Mouse (Mus musculus): Measurements from ENCODE around the gene Bcap31. TPM values are rescaled to one million over a fixed set of nuclear protein-coding genes. Genes with fewer than 3 reads are reported as not detected.

Gene Bcap31
- polyA plus RNA-seq, 1 experiment from 2014 or later = 117 TPM

GRCm38 (mm10) chrX:73673968-73674661, 41.9 kb downstream of the Bcap31 start:
- Histone ChIP-seq H3K4me1 (peaks cover 17% of the 10 kb centered on the region), H3K9me3 (no peaks in the 10 kb centered on the region), H3K9ac (peak overlapping the region; percentile 79), H3K4me2 (peak overlapping the region; percentile 63), H3K4me3 (replicated peaks) (peak overlapping the region; percentile 63), H3K27ac (0 out of 2 replicates have a peak overlapping the region, but pooled peaks have one; percentile 46), H3K27me3 (no peaks in the 10 kb centered on the region), H3K36me3 (replicated peaks) (peaks cover 16% of the 10 kb centered on the region)
- 20% methylated on average over 20 of the region's 20 CpGs for WGBS
- peak; percentile 59 for ATAC-seq (ENCODE audit: low FRiP score)

- H3K27ac ChIP-seq = peak overlapping the region; percentile 77; the same call in 1 of the 2 replicates
- H3K27me3 ChIP-seq = no peaks in the 10 kb centered on the region
- peak; percentile 13; the same call in 1 of the 2 replicates for ATAC-seq (ENCODE audit: low FRiP score)
- peak overlapping the region; percentile 79 for H3K9ac ChIP-seq
- H3K4me2 ChIP-seq = peak overlapping the region; percentile 63
- H3K36me3 ChIP-seq (replicated peaks) = peaks cover 14% of the 10 kb centered on the region
- peak overlapping the region; percentile 63 for H3K4me3 ChIP-seq (replicated peaks)
- peaks cover 17% of the 10 kb centered on the region for H3K4me1 ChIP-seq
- WGBS = 22% methylated on average over 36 of the region's 42 CpGs
- H3K9me3 ChIP-seq = no peaks in the 10 kb centered on the region
Observed at GRCm38 (mm10) chrX:73673619-73673967, 42.4 kb downstream of the Bcap31 start.

- Histone ChIP-seq H3K27me3 (no peaks in the 10 kb centered on the region), H3K27ac (peak within 1 kb of the TSS; percentile 77)
- ATAC-seq (ENCODE audit: low FRiP score) = peak; percentile 78
Observed at GRCm38 (mm10) chrX:73672879-73673618, 42.9 kb downstream of the Bcap31 start, which contains the start of gene Slc6a8. Gene Slc6a8, plus strand, starts transcription at chrX:73673150.

GRCm38 (mm10) chrX:73672031-73672431, 43.9 kb downstream of the Bcap31 start:
- no peaks in the 10 kb centered on the region for H3K9me3 ChIP-seq
- WGBS = 57% methylated on average over 4 of the region's 4 CpGs
- H3K4me2 ChIP-seq = no peak overlapping the region; the same call in 1 of the 2 replicates
- ATAC-seq (ENCODE audit: low FRiP score) = peak; percentile 54; the same call in 1 of the 2 replicates
- H3K4me3 ChIP-seq (replicated peaks) = no peak overlapping the region
- H3K4me1 ChIP-seq = peaks cover 17% of the 10 kb centered on the region
- no peak overlapping the region for H3K9ac ChIP-seq
- H3K27ac ChIP-seq = no peak overlapping the region
- no peaks in the 10 kb centered on the region for H3K27me3 ChIP-seq
- H3K36me3 ChIP-seq (replicated peaks) = peaks cover 5% of the 10 kb centered on the region; the same call in 1 of the 2 replicates

More at GRCm38 (mm10) chrX:73672879-73673618, 42.9 kb downstream of the Bcap31 start, which contains the start of gene Slc6a8:
- Histone ChIP-seq H3K4me3 (replicated peaks) (peak within 1 kb of the TSS; percentile 63), H3K4me1 (peaks cover 17% of the 10 kb centered on the region), H3K36me3 (replicated peaks) (peaks cover 14% of the 10 kb centered on the region), H3K9me3 (no peaks in the 10 kb centered on the region), H3K4me2 (peak within 1 kb of the TSS; percentile 63), H3K9ac (peak within 1 kb of the TSS; percentile 79)
- 7% methylated on average over 41 of the region's 72 CpGs for WGBS

- no peaks in the 10 kb centered on the region for H3K27me3 ChIP-seq
- no peak overlapping the region for H3K4me2 ChIP-seq
- no peaks in the 10 kb centered on the region for H3K9me3 ChIP-seq
- peaks cover 15% of the 10 kb centered on the region for H3K4me1 ChIP-seq
- no peaks in the 10 kb centered on the region for H3K36me3 ChIP-seq (replicated peaks)
- no peak overlapping the region for H3K9ac ChIP-seq
- H3K4me3 ChIP-seq (replicated peaks) = no peak overlapping the region
- no peak for ATAC-seq (ENCODE audit: low FRiP score)
- no peak overlapping the region for H3K27ac ChIP-seq
Observed at GRCm38 (mm10) chrX:73663143-73663542, 52.8 kb downstream of the Bcap31 start.

- Histone ChIP-seq H3K4me2 (peak overlapping the region; percentile 75), H3K36me3 (replicated peaks) (no peaks in the 10 kb centered on the region), H3K4me3 (replicated peaks) (peak overlapping the region; percentile 50), H3K4me1 (peaks cover 15% of the 10 kb centered on the region), H3K9me3 (no peaks in the 10 kb centered on the region), H3K27ac (no peak overlapping the region), H3K9ac (peak overlapping the region; percentile 59; the same call in 1 of the 2 replicates), H3K27me3 (no peaks in the 10 kb centered on the region)
- 65% methylated on average over 3 of the region's 3 CpGs for WGBS
- no peak for ATAC-seq (ENCODE audit: low FRiP score)
Observed at GRCm38 (mm10) chrX:73660284-73660665, 55.7 kb downstream of the Bcap31 start.

GRCm38 (mm10) chrX:73659575-73660283, 56.2 kb downstream of the Bcap31 start, which contains the start of gene Pnck:
Gene Pnck, minus strand, starts transcription at chrX:73660117.
- ATAC-seq (ENCODE audit: low FRiP score) = peak; percentile 77
- H3K4me2 ChIP-seq = peak within 1 kb of the TSS; percentile 75
- WGBS = 28% methylated on average over 46 of the region's 57 CpGs
- no peaks in the 10 kb centered on the region for H3K9me3 ChIP-seq
- peaks cover 15% of the 10 kb centered on the region for H3K4me1 ChIP-seq
- H3K36me3 ChIP-seq (replicated peaks) = no peaks in the 10 kb centered on the region
- no peak within 1 kb of the TSS for H3K27ac ChIP-seq
- no peaks in the 10 kb centered on the region for H3K27me3 ChIP-seq
- H3K9ac ChIP-seq = peak within 1 kb of the TSS; percentile 59
- peak within 1 kb of the TSS; percentile 50 for H3K4me3 ChIP-seq (replicated peaks)

- WGBS = 64% methylated on average over 13 of the region's 13 CpGs
Observed at GRCm38 (mm10) chrX:73658936-73659574, 56.9 kb downstream of the Bcap31 start.

GRCm38 (mm10) chrX:73658391-73658790, 57.6 kb downstream of the Bcap31 start:
- H3K4me3 ChIP-seq (replicated peaks) = no peak overlapping the region
- no peaks in the 10 kb centered on the region for H3K36me3 ChIP-seq (replicated peaks)
- H3K9me3 ChIP-seq = no peaks in the 10 kb centered on the region
- 57% methylated on average over 7 of the region's 7 CpGs for WGBS
- no peak overlapping the region for H3K27ac ChIP-seq
- peaks cover 15% of the 10 kb centered on the region for H3K4me1 ChIP-seq
- H3K4me2 ChIP-seq = peak overlapping the region; percentile 75; the same call in 1 of the 2 replicates
- ATAC-seq (ENCODE audit: low FRiP score) = peak; percentile 5; the same call in 1 of the 2 replicates
- no peaks in the 10 kb centered on the region for H3K27me3 ChIP-seq
- no peak overlapping the region for H3K9ac ChIP-seq

More at GRCm38 (mm10) chrX:73658936-73659574, 56.9 kb downstream of the Bcap31 start:
- H3K9me3 ChIP-seq = no peaks in the 10 kb centered on the region
- H3K36me3 ChIP-seq (replicated peaks) = no peaks in the 10 kb centered on the region
- 0 out of 2 replicates have a peak overlapping the region, but pooled peaks have one; percentile 59 for H3K9ac ChIP-seq
- peak overlapping the region; percentile 50 for H3K4me3 ChIP-seq (replicated peaks)
- ATAC-seq (ENCODE audit: low FRiP score) = peak; percentile 13; the same call in 1 of the 2 replicates
- H3K4me2 ChIP-seq = peak overlapping the region; percentile 75
- no peaks in the 10 kb centered on the region for H3K27me3 ChIP-seq
- peaks cover 15% of the 10 kb centered on the region for H3K4me1 ChIP-seq
- H3K27ac ChIP-seq = no peak overlapping the region

- no peak overlapping the region for H3K9ac ChIP-seq
- 85% methylated on average over 3 of the region's 3 CpGs for WGBS
- peaks cover 15% of the 10 kb centered on the region for H3K4me1 ChIP-seq
- no peak overlapping the region for H3K4me3 ChIP-seq (replicated peaks)
- no peak overlapping the region for H3K4me2 ChIP-seq
- H3K27me3 ChIP-seq = no peaks in the 10 kb centered on the region
- no peaks in the 10 kb centered on the region for H3K9me3 ChIP-seq
- H3K36me3 ChIP-seq (replicated peaks) = no peaks in the 10 kb centered on the region
- no peak overlapping the region for H3K27ac ChIP-seq
- ATAC-seq (ENCODE audit: low FRiP score) = no peak
Observed at GRCm38 (mm10) chrX:73655529-73655928, 60.4 kb downstream of the Bcap31 start.

GRCm38 (mm10) chrX:73654177-73654576, 61.8 kb downstream of the Bcap31 start:
- H3K4me1 ChIP-seq = peaks cover 9% of the 10 kb centered on the region
- no peaks in the 10 kb centered on the region for H3K36me3 ChIP-seq (replicated peaks)
- H3K27ac ChIP-seq = no peak overlapping the region
- H3K27me3 ChIP-seq = no peaks in the 10 kb centered on the region
- H3K4me3 ChIP-seq (replicated peaks) = no peak overlapping the region
- H3K4me2 ChIP-seq = no peak overlapping the region
- peak; percentile 57; the same call in 1 of the 2 replicates for ATAC-seq (ENCODE audit: low FRiP score)
- 17% methylated on average over 6 of the region's 6 CpGs for WGBS
- H3K9ac ChIP-seq = no peak overlapping the region
- H3K9me3 ChIP-seq = no peaks in the 10 kb centered on the region

Measured in forebrain, embryonic 12.5 days (tissue).